Mouse (Mus musculus): ENCODE results near the gene Kank1. TPM values are rescaled to one million over a fixed set of nuclear protein-coding genes. Genes with fewer than 3 reads are reported as not detected.

The Kank1 gene
- polyA plus RNA-seq, 1 experiment from 2014 or later, result 18.8 TPM

GRCm38 (mm10) chr19:25266181-25266580, 29.4 kb downstream of the Kank1 start:
- no peak overlapping the region for H3K27ac ChIP-seq
- no peak overlapping the region for H3K4me2 ChIP-seq (replicated peaks)
- 60% methylated on average over 9 of the region's 9 CpGs for WGBS
- H3K4me3 ChIP-seq (replicated peaks), result no peak overlapping the region
- peaks cover 8% of the 10 kb centered on the region; the same call in 1 of the 2 replicates for H3K4me1 ChIP-seq (replicated peaks)
- H3K27me3 ChIP-seq (replicated peaks), result no peaks in the 10 kb centered on the region
- no peaks in the 10 kb centered on the region for H3K36me3 ChIP-seq
- H3K9ac ChIP-seq, result no peak overlapping the region
- no peaks in the 10 kb centered on the region for H3K9me3 ChIP-seq
- ATAC-seq, result 0 out of 2 replicates have a peak, but pooled peaks have one; percentile 31

GRCm38 (mm10) chr19:25267247-25267646, 30.5 kb downstream of the Kank1 start:
- H3K36me3 ChIP-seq, result no peaks in the 10 kb centered on the region
- ATAC-seq, result peak; percentile 43; the same call in 1 of the 2 replicates

GRCm38 (mm10) chr19:25268532-25268931, 31.8 kb downstream of the Kank1 start:
- Histone ChIP-seq H3K4me2 (replicated peaks) (no peak overlapping the region), H3K9me3 (no peaks in the 10 kb centered on the region), H3K4me3 (replicated peaks) (no peak overlapping the region), H3K9ac (no peak overlapping the region), H3K27ac (no peak overlapping the region), H3K36me3 (no peaks in the 10 kb centered on the region), H3K4me1 (replicated peaks) (peaks cover 11% of the 10 kb centered on the region; the same call in 1 of the 2 replicates), H3K27me3 (replicated peaks) (no peaks in the 10 kb centered on the region)
- 88% methylated on average over 6 of the region's 6 CpGs for WGBS
- ATAC-seq, result no peak

More at GRCm38 (mm10) chr19:25267247-25267646, 30.5 kb downstream of the Kank1 start:
- 29% methylated on average over 6 of the region's 6 CpGs for WGBS
- Histone ChIP-seq H3K27ac (no peak overlapping the region), H3K4me2 (replicated peaks) (no peak overlapping the region), H3K4me3 (replicated peaks) (no peak overlapping the region), H3K27me3 (replicated peaks) (no peaks in the 10 kb centered on the region), H3K9ac (no peak overlapping the region), H3K9me3 (no peaks in the 10 kb centered on the region), H3K4me1 (replicated peaks) (peaks cover 11% of the 10 kb centered on the region; the same call in 1 of the 2 replicates)

- no peak overlapping the region for H3K4me3 ChIP-seq (replicated peaks)
- 72% methylated on average over 9 of the region's 9 CpGs for WGBS
- no peak for ATAC-seq
- H3K9ac ChIP-seq, result no peak overlapping the region
- no peaks in the 10 kb centered on the region for H3K36me3 ChIP-seq
- H3K27ac ChIP-seq, result no peak overlapping the region
- peaks cover 11% of the 10 kb centered on the region; the same call in 1 of the 2 replicates for H3K4me1 ChIP-seq (replicated peaks)
- H3K27me3 ChIP-seq (replicated peaks), result no peaks in the 10 kb centered on the region
- H3K9me3 ChIP-seq, result no peaks in the 10 kb centered on the region
- no peak overlapping the region for H3K4me2 ChIP-seq (replicated peaks)
Measured at GRCm38 (mm10) chr19:25271591-25271990, 34.8 kb downstream of the Kank1 start.

- Histone ChIP-seq H3K27ac (no peak overlapping the region), H3K27me3 (replicated peaks) (no peaks in the 10 kb centered on the region), H3K9ac (no peak overlapping the region), H3K36me3 (no peaks in the 10 kb centered on the region), H3K4me3 (replicated peaks) (no peak overlapping the region), H3K4me2 (replicated peaks) (no peak overlapping the region), H3K9me3 (no peaks in the 10 kb centered on the region), H3K4me1 (replicated peaks) (0 out of 2 replicates have a peak, but pooled peaks cover 5% of the 10 kb centered on the region)
- no peak for ATAC-seq
Measured at GRCm38 (mm10) chr19:25273179-25273578, 36.4 kb downstream of the Kank1 start.

GRCm38 (mm10) chr19:25276600-25277395, 40.0 kb downstream of the Kank1 start:
- H3K27ac ChIP-seq, result no peak overlapping the region
- no peak for ATAC-seq

GRCm38 (mm10) chr19:25277761-25278160, 41.0 kb downstream of the Kank1 start:
- Histone ChIP-seq H3K9ac (no peak overlapping the region), H3K27me3 (replicated peaks) (no peaks in the 10 kb centered on the region), H3K4me2 (replicated peaks) (no peak overlapping the region), H3K27ac (no peak overlapping the region), H3K9me3 (no peaks in the 10 kb centered on the region), H3K36me3 (no peaks in the 10 kb centered on the region), H3K4me1 (replicated peaks) (no peaks in the 10 kb centered on the region), H3K4me3 (replicated peaks) (no peak overlapping the region)
- no peak for ATAC-seq
- 50% methylated on average over 5 of the region's 5 CpGs for WGBS

More at GRCm38 (mm10) chr19:25276600-25277395, 40.0 kb downstream of the Kank1 start:
- Histone ChIP-seq H3K4me1 (replicated peaks) (0 out of 2 replicates have a peak, but pooled peaks cover under 1% of the 10 kb centered on the region), H3K36me3 (no peaks in the 10 kb centered on the region), H3K27me3 (replicated peaks) (no peaks in the 10 kb centered on the region), H3K9ac (no peak overlapping the region), H3K9me3 (no peaks in the 10 kb centered on the region), H3K4me3 (replicated peaks) (no peak overlapping the region), H3K4me2 (replicated peaks) (no peak overlapping the region)
- WGBS, result 91% methylated on average over 15 of the region's 15 CpGs

GRCm38 (mm10) chr19:25279603-25280002, 42.8 kb downstream of the Kank1 start:
- Histone ChIP-seq H3K27ac (no peak overlapping the region), H3K4me3 (replicated peaks) (no peak overlapping the region), H3K4me1 (replicated peaks) (no peaks in the 10 kb centered on the region), H3K4me2 (replicated peaks) (no peak overlapping the region), H3K9ac (no peak overlapping the region), H3K36me3 (no peaks in the 10 kb centered on the region), H3K9me3 (no peaks in the 10 kb centered on the region), H3K27me3 (replicated peaks) (no peaks in the 10 kb centered on the region)
- ATAC-seq, result no peak
- WGBS, result 82% methylated on average over 5 of the region's 5 CpGs

- peak; percentile 61 for ATAC-seq
- no peaks in the 10 kb centered on the region for H3K9me3 ChIP-seq
- H3K27me3 ChIP-seq (replicated peaks), result no peaks in the 10 kb centered on the region
- 55% methylated on average over 2 of the region's 2 CpGs for WGBS
- no peak overlapping the region for H3K9ac ChIP-seq
- H3K4me2 ChIP-seq (replicated peaks), result no peak overlapping the region
- H3K36me3 ChIP-seq, result no peaks in the 10 kb centered on the region
- no peak overlapping the region for H3K4me3 ChIP-seq (replicated peaks)
- no peaks in the 10 kb centered on the region for H3K4me1 ChIP-seq (replicated peaks)
- H3K27ac ChIP-seq, result no peak overlapping the region
Measured at GRCm38 (mm10) chr19:25283665-25284064, 46.9 kb downstream of the Kank1 start.

- no peak overlapping the region for H3K9ac ChIP-seq
- no peak for ATAC-seq
- H3K4me2 ChIP-seq (replicated peaks), result no peak overlapping the region
- H3K36me3 ChIP-seq, result no peaks in the 10 kb centered on the region
- 52% methylated on average over 5 of the region's 5 CpGs for WGBS
- H3K9me3 ChIP-seq, result no peaks in the 10 kb centered on the region
- H3K4me3 ChIP-seq (replicated peaks), result no peak overlapping the region
- no peak overlapping the region for H3K27ac ChIP-seq
- H3K4me1 ChIP-seq (replicated peaks), result no peaks in the 10 kb centered on the region
- H3K27me3 ChIP-seq (replicated peaks), result no peaks in the 10 kb centered on the region
Measured at GRCm38 (mm10) chr19:25285756-25286538, 49.2 kb downstream of the Kank1 start.

- H3K4me1 ChIP-seq (replicated peaks), result 0 out of 2 replicates have a peak, but pooled peaks cover 4% of the 10 kb centered on the region
- no peak overlapping the region for H3K9ac ChIP-seq
- H3K27ac ChIP-seq, result no peak overlapping the region
- no peak overlapping the region for H3K4me2 ChIP-seq (replicated peaks)
- no peaks in the 10 kb centered on the region for H3K36me3 ChIP-seq
- no peaks in the 10 kb centered on the region for H3K27me3 ChIP-seq (replicated peaks)
- 54% methylated on average over 5 of the region's 5 CpGs for WGBS
- ATAC-seq, result peak; percentile 78
- no peak overlapping the region for H3K4me3 ChIP-seq (replicated peaks)
- H3K9me3 ChIP-seq, result no peaks in the 10 kb centered on the region
Measured at GRCm38 (mm10) chr19:25290991-25291520, 54.3 kb downstream of the Kank1 start.

- no peak overlapping the region for H3K4me3 ChIP-seq (replicated peaks)
- 54% methylated on average over 4 of the region's 4 CpGs for WGBS
- H3K36me3 ChIP-seq, result no peaks in the 10 kb centered on the region
- no peaks in the 10 kb centered on the region for H3K9me3 ChIP-seq
- H3K27me3 ChIP-seq (replicated peaks), result no peaks in the 10 kb centered on the region
- no peak overlapping the region for H3K27ac ChIP-seq
- 0 out of 2 replicates have a peak, but pooled peaks cover 4% of the 10 kb centered on the region for H3K4me1 ChIP-seq (replicated peaks)
- no peak overlapping the region for H3K4me2 ChIP-seq (replicated peaks)
- H3K9ac ChIP-seq, result no peak overlapping the region
- ATAC-seq, result no peak
Measured at GRCm38 (mm10) chr19:25295207-25295606, 58.4 kb downstream of the Kank1 start.
